Mouse (Mus musculus) liver, adult (tissue): Measurements from ENCODE around the gene Amigo2.
A peak's percentile ranks its signal among the peaks of the same experiment; 100 is the strongest.

Experiments
- GATA4 ChIP-seq: IDR thresholded peaks from 2 replicates; pipeline ENCODE4 v1.6.1; 2014; ENCODE audit warnings: mild to moderate bottlenecking, low read length; ENCODE audit not compliant: insufficient replicate concordance

Amigo2 gene

GRCm38 (mm10) chr15:97277328-97277727 lies 30.2 kb upstream of the Amigo2 start:
- no peak for TF ChIP-seq GATA4

- TF ChIP-seq GATA4, result peak; percentile 82
These were observed 29.6 kb upstream of the Amigo2 start for GRCm38 (mm10) chr15:97276660-97277153.

GRCm38 (mm10) chr15:97275626-97276395 lies 28.7 kb upstream of the Amigo2 start:
- no peak for TF ChIP-seq GATA4

- no peak for TF ChIP-seq GATA4
These were observed 25.7 kb upstream of the Amigo2 start for GRCm38 (mm10) chr15:97272831-97273230.

GRCm38 (mm10) chr15:97271985-97272697 lies 25.1 kb upstream of the Amigo2 start:
- TF ChIP-seq GATA4, result peak; percentile 15; the same call in 1 of the 2 replicates

- no peak for TF ChIP-seq GATA4
These were observed 20.1 kb upstream of the Amigo2 start for GRCm38 (mm10) chr15:97267094-97267695.

GRCm38 (mm10) chr15:97266236-97266845 lies 19.3 kb upstream of the Amigo2 start:
- no peak for TF ChIP-seq GATA4

- no peak for TF ChIP-seq GATA4
These were observed 15.2 kb upstream of the Amigo2 start for GRCm38 (mm10) chr15:97262251-97262650.

- no peak for TF ChIP-seq GATA4
These were observed 13.0 kb upstream of the Amigo2 start for GRCm38 (mm10) chr15:97259968-97260597.

- TF ChIP-seq GATA4, result no peak
These were observed 12.2 kb upstream of the Amigo2 start for GRCm38 (mm10) chr15:97259300-97259699.

GRCm38 (mm10) chr15:97258483-97259230 lies 11.6 kb upstream of the Amigo2 start:
- TF ChIP-seq GATA4, result no peak

- TF ChIP-seq GATA4, result no peak
These were observed 10.2 kb upstream of the Amigo2 start for GRCm38 (mm10) chr15:97257206-97257775.

- no peak for TF ChIP-seq GATA4
These were observed 9.3 kb upstream of the Amigo2 start for GRCm38 (mm10) chr15:97256411-97256810.

- no peak for TF ChIP-seq GATA4
These were observed 8.7 kb upstream of the Amigo2 start for GRCm38 (mm10) chr15:97255800-97256199.

GRCm38 (mm10) chr15:97254375-97254774 lies 7.3 kb upstream of the Amigo2 start:
- no peak for TF ChIP-seq GATA4
